In genomic region chr19:57078867-57079605, GRCm38 (mm10) we compare ENCODE assay signal across 8 mouse cellular contexts.
DNase-seq lines count a peak whose midpoint lies in the region; ATAC-seq and TF ChIP-seq lines count a peak whose summit lies in the region.

No protein-coding gene starts in this region.

- DNase-seq in lung, embryonic 14.5 days = peak; percentile 56
- no peak for DNase-seq in lung, postnatal 14 days
- DNase-seq in forebrain, embryonic 11.5 days (ENCODE audit: low spot score) = no peak
- peak; percentile 25 for DNase-seq in layer of hippocampus, adult 9-10 months (ENCODE audit: low spot score)
- DNase-seq in retina, embryonic 14.5 days (ENCODE audit: low spot score) = peak; percentile 42
- DNase-seq in left cerebral cortex, adult 8-10 months (ENCODE audit: low spot score in 2 of 2) = no peak
- no peak for DNase-seq in thymus, postnatal 25 days

- H3K4me3 ChIP-seq in lung, embryonic 14.5 days (ENCODE audit: low read depth, low read length) = no peak overlapping the region
- no peak overlapping the region for H3K4me3 ChIP-seq in forebrain, embryonic 11.5 days (ENCODE audit: low read depth, low read length)
- H3K4me3 ChIP-seq in hindbrain, embryonic 12.5 days = no peak overlapping the region

- no peaks in the 10 kb centered on the region for H3K36me3 ChIP-seq in lung, embryonic 14.5 days (ENCODE audit: insufficient read depth)
- H3K36me3 ChIP-seq in forebrain, embryonic 11.5 days (ENCODE audit: control insufficient read depth, insufficient read depth, low read length) = no peaks in the 10 kb centered on the region
- no peaks in the 10 kb centered on the region for H3K36me3 ChIP-seq in hindbrain, embryonic 12.5 days

- peak overlapping the region; percentile 6; the same call in 1 of the 2 replicates for H3K27ac ChIP-seq in lung, embryonic 14.5 days (ENCODE audit: low read depth)
- peak overlapping the region; percentile 41; the same call in 1 of the 2 replicates for H3K27ac ChIP-seq in forebrain, embryonic 11.5 days (ENCODE audit: low read depth, low read length)
- peak overlapping the region; percentile 24 for H3K27ac ChIP-seq in hindbrain, embryonic 12.5 days

- H3K4me1 ChIP-seq in lung, embryonic 14.5 days (ENCODE audit: insufficient read depth) = no peaks in the 10 kb centered on the region
- H3K4me1 ChIP-seq in forebrain, embryonic 11.5 days (replicated peaks; ENCODE audit: control insufficient read depth, insufficient read depth, low read length) = peaks cover 13% of the 10 kb centered on the region
- H3K4me1 ChIP-seq in hindbrain, embryonic 12.5 days = peaks cover 27% of the 10 kb centered on the region

- no peaks in the 10 kb centered on the region for H3K27me3 ChIP-seq in lung, embryonic 14.5 days (ENCODE audit: insufficient read depth, low read length)
- no peaks in the 10 kb centered on the region for H3K27me3 ChIP-seq in forebrain, embryonic 11.5 days (ENCODE audit: control insufficient read depth, insufficient read depth, low read length)
- H3K27me3 ChIP-seq in hindbrain, embryonic 12.5 days = no peaks in the 10 kb centered on the region

- TF ChIP-seq CTCF in lung, embryonic 14.5 days (IDR thresholded peaks at IDR 0.05; ENCODE audit: low read depth) = no peak

- 64% methylated on average over 10 of the region's 10 CpGs for WGBS in lung, embryonic 14.5 days
- 37% methylated on average over 10 of the region's 10 CpGs for WGBS in forebrain, embryonic 11.5 days
- 56% methylated on average over 10 of the region's 10 CpGs for WGBS in hindbrain, embryonic 12.5 days

- no peak overlapping the region for H3K4me2 ChIP-seq in lung, embryonic 14.5 days
- H3K4me2 ChIP-seq in forebrain, embryonic 11.5 days (ENCODE audit: low read depth, low read length, severe bottlenecking) = no peak overlapping the region; the same call in 1 of the 2 replicates
- H3K4me2 ChIP-seq in hindbrain, embryonic 12.5 days (replicated peaks) = no peak overlapping the region

- H3K9me3 ChIP-seq in lung, embryonic 14.5 days (ENCODE audit: low read depth, low read length) = no peaks in the 10 kb centered on the region
- H3K9me3 ChIP-seq in forebrain, embryonic 11.5 days (ENCODE audit: control insufficient read depth, low read length) = no peaks in the 10 kb centered on the region
- H3K9me3 ChIP-seq in hindbrain, embryonic 12.5 days (replicated peaks) = no peaks in the 10 kb centered on the region

- no peak for ATAC-seq in lung, embryonic 14.5 days (ENCODE audit: insufficient read depth)
- no peak for ATAC-seq in forebrain, embryonic 11.5 days (replicated peaks; ENCODE audit: low FRiP score)
- no peak for ATAC-seq in hindbrain, embryonic 12.5 days (ENCODE audit: low FRiP score)

- no peak overlapping the region for H3K9ac ChIP-seq in lung, embryonic 14.5 days
- H3K9ac ChIP-seq in forebrain, embryonic 11.5 days (ENCODE audit: low read length) = no peak overlapping the region
- no peak overlapping the region for H3K9ac ChIP-seq in hindbrain, embryonic 12.5 days

Comparison
In these comparisons a context has a peak if more than half of its experiments do, and no peak if none do; other contexts are left out.
1. DNase-seq: peak in lung, embryonic 14.5 days (single experiment), layer of hippocampus, adult 9-10 months (single experiment) and retina, embryonic 14.5 days (single experiment); none in lung, postnatal 14 days (single experiment), forebrain, embryonic 11.5 days (single experiment), left cerebral cortex, adult 8-10 months (0 of 2) and thymus, postnatal 25 days (single experiment).
2. Peak in every context shown above with its lines, with median percentiles within 50 percentile points of each other: H3K27ac ChIP-seq.